Comparison of ENCODE assay signal across 8 mouse cellular contexts in genomic region chr5:134394624-134395023, GRCm38 (mm10).
DNase-seq lines count a peak whose midpoint lies in the region; ATAC-seq lines count a peak whose summit lies in the region.

No protein-coding gene starts in this region.

- ATAC-seq in hindbrain, embryonic 16.5 days, result no peak
- ATAC-seq in heart, embryonic 16.5 days (replicated peaks; ENCODE audit: extremely low read depth, insufficient read depth, low FRiP score), result peak; percentile 76
- peak; percentile 94 for ATAC-seq in megakaryocyte progenitor cell, adult 5-6 weeks (replicated peaks; ENCODE audit: poor library complexity)

- H3K4me2 ChIP-seq in hindbrain, embryonic 16.5 days (ENCODE audit: low read length), result no peak overlapping the region
- H3K4me2 ChIP-seq in heart, embryonic 16.5 days (ENCODE audit: low read depth, low read length), result peak overlapping the region; percentile 5; the same call in 1 of the 2 replicates

- H3K9me3 ChIP-seq in hindbrain, embryonic 10.5 days, result no peaks in the 10 kb centered on the region
- no peaks in the 10 kb centered on the region for H3K9me3 ChIP-seq in hindbrain, embryonic 16.5 days (ENCODE audit: control insufficient read depth, low read length)
- H3K9me3 ChIP-seq in heart, embryonic 16.5 days (replicated peaks; ENCODE audit: control insufficient read depth, low read length), result no peaks in the 10 kb centered on the region

- H3K4me1 ChIP-seq in hindbrain, embryonic 10.5 days (replicated peaks), result 0 out of 2 replicates have a peak, but pooled peaks cover 9% of the 10 kb centered on the region
- H3K4me1 ChIP-seq in hindbrain, embryonic 16.5 days (ENCODE audit: control insufficient read depth, insufficient read depth, low read depth, low read length), result no peaks in the 10 kb centered on the region
- H3K4me1 ChIP-seq in heart, embryonic 16.5 days (ENCODE audit: control insufficient read depth, insufficient read depth, low read length), result peaks cover 26% of the 10 kb centered on the region

- peak overlapping the region; percentile 46; the same call in 1 of the 2 replicates for H3K27ac ChIP-seq in hindbrain, embryonic 10.5 days
- H3K27ac ChIP-seq in hindbrain, embryonic 16.5 days (ENCODE audit: low read depth, low read length), result no peak overlapping the region
- H3K27ac ChIP-seq in heart, embryonic 16.5 days (ENCODE audit: low read length), result peak overlapping the region; percentile 51

- no peak overlapping the region for H3K9ac ChIP-seq in hindbrain, embryonic 16.5 days (ENCODE audit: low read depth, low read length)
- no peak overlapping the region; the same call in 1 of the 2 replicates for H3K9ac ChIP-seq in heart, embryonic 16.5 days (ENCODE audit: low read length)

- DNase-seq in hindbrain, embryonic 10.5 days (ENCODE audit: low spot score), result peak; percentile 75
- peak; percentile 62 for DNase-seq in c-Kit-positive CD71-positive TER-119-positive erythroid progenitor cells, embryonic 14.5 days (ENCODE audit: low spot score)
- DNase-seq in kidney, postnatal 14 days, result peak; percentile 75
- DNase-seq in left cerebral cortex, adult 18-20 months (ENCODE audit: low spot score in 2 of 2), result no peak
- no peak for DNase-seq in right cerebral cortex, postnatal 25 days

- H3K27me3 ChIP-seq in hindbrain, embryonic 10.5 days (ENCODE audit: insufficient read depth, poor library complexity, severe bottlenecking), result no peaks in the 10 kb centered on the region
- no peaks in the 10 kb centered on the region for H3K27me3 ChIP-seq in hindbrain, embryonic 16.5 days (replicated peaks; ENCODE audit: control insufficient read depth, insufficient read depth, low read length)
- no peaks in the 10 kb centered on the region for H3K27me3 ChIP-seq in heart, embryonic 16.5 days (ENCODE audit: control insufficient read depth, insufficient read depth, low read length)

- no peaks in the 10 kb centered on the region for H3K36me3 ChIP-seq in hindbrain, embryonic 10.5 days
- peaks cover 25% of the 10 kb centered on the region for H3K36me3 ChIP-seq in hindbrain, embryonic 16.5 days (ENCODE audit: control insufficient read depth, insufficient read depth, low read length)
- peaks cover 33% of the 10 kb centered on the region for H3K36me3 ChIP-seq in heart, embryonic 16.5 days (ENCODE audit: control insufficient read depth, insufficient read depth)

- WGBS in hindbrain, embryonic 10.5 days, result 46% methylated on average over 10 of the region's 10 CpGs
- WGBS in hindbrain, embryonic 16.5 days, result 56% methylated on average over 10 of the region's 10 CpGs
- 33% methylated on average over 10 of the region's 10 CpGs for WGBS in heart, embryonic 16.5 days

- no peak overlapping the region for H3K4me3 ChIP-seq in hindbrain, embryonic 10.5 days
- H3K4me3 ChIP-seq in hindbrain, embryonic 16.5 days (ENCODE audit: low read length), result no peak overlapping the region
- H3K4me3 ChIP-seq in heart, embryonic 16.5 days (ENCODE audit: low read length), result no peak overlapping the region

Comparison
In these comparisons a context has a peak if more than half of its experiments do, and no peak if none do; other contexts are left out.
1. DNase-seq: peak in hindbrain, embryonic 10.5 days (single experiment), c-Kit-positive CD71-positive TER-119-positive erythroid progenitor cells, embryonic 14.5 days (single experiment) and kidney, postnatal 14 days (single experiment); none in left cerebral cortex, adult 18-20 months (0 of 2) and right cerebral cortex, postnatal 25 days (single experiment).